Mouse (Mus musculus) urinary bladder, postnatal 10 days (tissue): ENCODE results near the gene Zbtb16.

Source experiments
- DNase-seq: peaks from one replicate; pipeline ENCODE4 v3.0.0; 2022; ENCODE audit warnings: low spot score

The Zbtb16 gene

DNA sequence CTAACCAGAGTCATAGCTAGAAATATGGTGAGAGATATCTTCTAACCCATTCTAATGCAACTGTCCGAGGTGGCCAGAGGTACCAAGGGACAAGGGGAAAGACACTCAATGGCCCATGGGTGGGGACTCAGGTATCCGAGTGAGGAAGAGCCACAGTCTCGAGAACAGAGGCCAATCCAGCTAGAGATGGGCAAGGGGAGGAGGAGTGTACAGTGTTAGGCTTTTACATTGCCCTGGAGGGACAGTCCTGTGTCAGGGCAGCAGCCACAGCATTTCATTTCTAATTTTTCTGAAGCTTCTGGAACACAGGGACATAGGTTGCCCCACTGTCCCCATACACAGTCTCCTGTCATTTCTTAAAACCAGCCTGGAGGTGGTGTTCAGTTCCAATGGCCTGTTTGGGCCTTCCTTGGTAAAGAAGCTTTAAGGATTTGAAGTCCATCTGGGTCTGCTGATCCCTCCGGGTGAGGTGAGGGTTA, 190.3 kb downstream of the Zbtb16 start:
- no peak for DNase-seq

DNA sequence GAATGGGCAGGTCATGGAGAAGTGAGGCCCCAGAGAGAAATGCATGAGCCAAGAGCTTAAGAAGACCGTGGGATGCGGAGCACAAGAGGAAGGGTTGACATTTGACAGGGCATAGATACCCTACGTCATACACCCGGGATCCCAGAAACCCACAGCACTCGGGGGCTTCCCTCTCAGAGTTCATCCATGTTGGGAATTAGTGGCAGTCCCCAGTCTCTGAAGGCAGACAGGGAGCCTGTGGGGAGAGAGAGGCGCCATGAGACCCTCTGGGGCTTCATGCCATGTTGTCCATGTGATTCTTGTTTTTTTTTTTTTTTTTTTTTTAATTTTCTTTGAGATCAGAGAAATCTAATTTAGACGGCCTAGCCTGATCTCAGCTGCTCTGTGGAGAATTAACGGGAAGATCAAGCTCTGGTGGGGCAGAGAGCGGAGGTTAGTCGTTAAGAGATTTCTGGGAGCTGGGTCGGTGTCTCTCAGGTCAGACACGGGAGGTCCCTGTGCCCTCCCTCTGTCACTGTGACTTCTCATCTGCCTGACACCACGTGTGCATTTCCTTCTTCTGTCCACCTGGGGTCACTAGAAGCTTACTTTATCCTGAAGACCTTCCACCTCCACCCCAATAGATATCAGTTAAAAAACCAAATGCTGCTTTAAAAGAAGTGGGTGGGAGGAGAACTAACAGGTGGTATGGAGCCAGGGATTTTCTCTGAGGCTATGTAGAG, 190.9 kb downstream of the Zbtb16 start:
- DNase-seq: no peak

DNA sequence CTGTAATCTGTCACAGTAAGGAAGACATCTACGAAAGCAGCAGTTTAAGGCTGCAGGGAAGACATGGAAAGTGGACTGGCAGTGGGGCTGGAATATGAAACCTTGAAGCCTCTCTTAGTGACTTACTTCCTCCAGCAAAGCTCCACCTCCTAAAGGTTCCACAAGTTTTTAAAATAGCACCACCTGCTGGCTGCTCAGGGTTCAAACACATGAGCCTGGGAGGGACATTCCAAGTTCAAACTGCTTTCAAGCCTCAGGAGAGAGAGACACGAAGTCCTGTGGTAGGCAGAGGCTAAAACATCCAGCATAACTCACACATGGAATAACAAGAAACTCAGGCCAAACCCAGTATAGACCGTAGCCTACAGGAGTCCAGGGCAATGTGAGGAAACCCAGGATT, 191.6 kb downstream of the Zbtb16 start:
- DNase-seq: no peak

DNA sequence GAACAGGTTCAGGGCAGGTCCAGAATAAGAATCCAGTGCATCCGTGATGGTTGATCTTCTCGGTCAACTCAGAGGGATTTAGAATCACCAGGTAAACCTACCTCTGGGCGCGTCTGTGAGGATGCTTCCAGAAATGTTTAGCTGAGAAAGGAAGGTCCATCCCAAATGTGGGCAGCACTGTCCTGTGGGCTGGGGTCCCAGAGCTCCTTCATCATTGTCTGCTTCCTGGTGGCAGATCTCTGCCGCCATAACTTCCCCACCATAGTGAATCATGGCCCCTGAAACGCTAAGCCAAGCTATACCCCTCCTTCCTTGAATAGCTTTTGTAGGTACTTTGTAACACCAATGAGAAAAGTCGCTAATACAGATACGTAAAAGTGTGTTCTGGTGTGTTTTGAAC, 194.4 kb downstream of the Zbtb16 start:
- no peak for DNase-seq

DNA sequence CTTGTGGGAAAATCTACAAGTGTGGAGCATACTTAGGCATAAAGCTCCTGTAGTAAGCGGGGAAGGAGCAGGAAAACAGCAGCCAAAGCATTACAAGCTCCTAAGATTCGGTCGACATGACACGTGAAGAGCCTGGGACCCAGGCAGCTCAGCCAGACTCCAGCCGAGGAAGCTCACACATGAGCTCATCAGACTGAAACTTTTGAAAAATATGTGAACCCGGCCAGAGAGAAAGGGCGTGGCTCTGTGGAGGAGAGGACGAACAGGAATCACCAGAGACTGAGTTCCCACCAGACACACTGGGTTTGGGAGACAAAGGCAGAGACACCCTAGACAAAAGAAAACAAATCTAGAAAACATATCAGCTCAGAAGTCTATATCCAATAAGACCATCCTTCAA, 195.1 kb downstream of the Zbtb16 start:
- no peak for DNase-seq

DNA sequence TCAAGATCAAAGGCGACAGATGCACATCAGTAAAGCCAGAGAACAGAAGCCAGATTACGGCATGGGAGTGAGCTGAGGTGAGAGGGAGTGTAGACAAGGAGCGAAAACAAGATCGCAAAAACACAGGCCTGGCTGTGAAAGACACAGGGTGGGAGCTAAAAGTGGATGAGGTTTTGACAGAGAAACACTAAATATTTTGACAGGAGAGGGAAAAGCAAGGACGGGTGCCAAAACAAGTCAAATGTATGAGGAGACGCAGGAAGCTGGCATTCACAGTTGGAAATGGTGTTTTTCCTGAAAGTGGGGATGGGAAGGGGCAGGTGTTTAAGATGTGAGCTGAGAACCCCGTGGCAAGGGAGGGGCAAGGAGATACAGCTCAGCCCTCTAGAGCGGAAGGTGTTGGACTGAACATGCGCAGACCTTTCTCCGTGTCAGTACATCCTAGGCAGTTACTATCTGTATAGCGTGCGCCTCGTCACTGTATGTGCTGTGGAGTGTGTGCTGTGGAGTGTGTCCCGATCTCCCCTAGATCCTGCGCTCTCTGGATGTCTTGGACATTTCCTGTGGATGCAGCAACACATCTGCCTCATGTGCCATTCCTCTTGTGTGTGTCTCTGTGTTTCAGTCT, 197.7 kb downstream of the Zbtb16 start:
- no peak for DNase-seq

DNA sequence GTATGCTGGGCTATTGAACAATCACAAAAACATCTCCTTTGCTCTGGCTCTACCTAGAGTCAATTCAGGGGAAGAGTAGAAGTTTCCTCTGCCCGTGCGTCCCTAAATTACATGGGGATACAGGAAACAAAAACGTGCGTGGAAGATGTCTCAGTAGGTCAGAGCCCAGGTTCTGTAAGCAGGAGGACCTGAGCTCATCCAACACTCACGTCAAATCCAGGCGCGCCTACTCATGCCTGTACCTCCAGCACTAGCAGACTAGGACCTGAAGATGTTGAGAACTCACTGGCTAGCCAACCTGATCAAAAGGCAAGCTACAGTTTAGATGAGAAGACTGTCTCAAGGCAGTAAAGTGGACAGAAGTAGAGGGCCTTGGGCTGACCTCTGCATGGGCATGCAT, 198.9 kb downstream of the Zbtb16 start:
- DNase-seq: no peak

DNA sequence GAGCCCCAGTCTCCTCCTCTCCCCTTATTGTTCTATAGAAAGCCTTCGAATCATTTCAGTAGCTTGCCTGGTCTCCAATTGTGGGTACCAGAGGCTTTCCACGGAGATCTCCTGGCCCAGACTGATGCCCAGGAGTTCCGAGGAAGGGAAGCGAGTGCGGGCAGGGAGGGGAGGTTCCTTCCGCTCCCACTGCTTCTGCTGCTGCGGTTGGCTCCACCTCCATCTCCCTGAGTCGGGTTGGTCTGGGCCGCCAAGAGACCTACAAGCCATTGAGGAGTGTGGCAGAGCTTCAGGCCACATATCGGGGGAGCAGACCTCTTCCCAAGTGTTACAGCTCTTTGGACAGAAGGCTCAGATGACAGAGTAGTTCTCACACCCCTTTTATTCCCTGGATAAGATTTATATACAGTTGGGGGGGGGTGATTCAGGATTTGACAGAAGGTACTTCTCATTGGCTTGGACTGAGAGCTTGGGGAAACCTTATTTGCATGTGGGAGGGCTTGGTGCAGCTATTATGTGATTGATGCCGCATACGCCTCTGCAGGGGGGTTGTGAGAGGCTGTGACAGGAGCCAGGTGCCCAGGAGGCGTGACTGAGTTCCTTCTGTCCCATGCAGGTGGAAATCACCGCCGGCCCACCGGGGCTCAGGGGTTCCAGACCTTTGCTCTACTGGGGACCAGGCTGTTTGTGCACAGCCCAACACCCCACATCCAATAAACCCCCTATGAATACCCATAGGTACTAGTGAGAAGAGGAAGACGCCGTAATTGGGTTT, 200.3 kb downstream of the Zbtb16 start:
- no peak for DNase-seq

DNA sequence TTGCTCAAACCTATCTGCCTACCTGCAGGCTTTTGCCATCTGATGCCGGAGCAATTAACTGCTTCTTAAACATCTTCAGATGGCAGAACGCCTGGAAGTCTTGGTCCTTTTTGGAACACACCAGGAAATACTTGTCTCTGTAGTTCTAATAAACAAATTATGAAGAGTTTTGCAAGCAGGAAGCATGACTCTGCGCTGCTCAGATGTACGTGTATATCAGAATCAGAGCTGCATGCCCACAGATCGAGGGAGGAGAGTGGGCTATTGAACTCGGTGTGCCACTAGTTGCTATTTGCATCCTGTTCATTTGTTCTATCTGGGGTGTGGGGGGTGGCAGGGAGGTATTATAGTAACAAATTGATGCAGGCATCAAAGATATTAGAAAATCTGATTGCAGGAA, 202.9 kb downstream of the Zbtb16 start:
- no peak for DNase-seq

DNA sequence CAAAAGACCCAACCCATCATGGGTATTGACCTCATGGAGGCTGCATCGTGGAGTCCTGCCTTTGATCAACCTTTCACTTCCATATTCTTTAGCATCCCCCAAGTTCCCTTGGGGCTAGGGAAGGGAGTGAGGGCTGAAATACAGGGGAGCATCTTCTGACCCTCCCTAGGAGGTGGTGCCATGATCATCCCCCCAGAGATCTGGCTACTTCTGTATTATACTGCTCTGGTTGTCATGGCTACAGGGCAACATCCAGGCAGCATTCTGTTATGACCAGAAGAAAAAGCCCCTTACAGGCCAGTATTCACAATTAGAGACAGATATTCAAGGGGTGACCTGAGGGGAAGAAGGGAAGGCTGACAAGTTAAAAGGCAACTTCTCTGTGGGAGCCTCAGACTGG, 216.8 kb downstream of the Zbtb16 start:
- DNase-seq: no peak

DNA sequence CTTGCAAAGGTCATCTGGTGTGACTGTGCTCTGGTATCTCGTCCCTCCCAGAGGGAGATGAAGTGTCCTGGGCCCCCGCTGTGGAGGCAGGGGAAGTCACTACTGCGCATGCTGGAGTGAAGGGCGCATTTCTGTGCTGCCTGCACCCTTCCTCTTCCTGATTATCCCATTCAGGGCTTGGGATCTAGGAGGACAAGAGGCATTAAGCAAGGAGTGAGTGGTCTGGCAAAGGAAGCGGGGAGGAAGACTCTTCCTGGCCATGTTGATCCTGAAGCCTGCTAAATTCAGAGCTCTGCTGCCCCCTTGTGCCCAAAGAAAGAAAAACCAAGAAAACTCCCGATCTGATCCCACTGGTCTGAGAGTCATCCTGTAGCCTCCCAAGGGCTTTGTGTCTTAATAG, 217.4 kb downstream of the Zbtb16 start:
- DNase-seq: no peak

DNA sequence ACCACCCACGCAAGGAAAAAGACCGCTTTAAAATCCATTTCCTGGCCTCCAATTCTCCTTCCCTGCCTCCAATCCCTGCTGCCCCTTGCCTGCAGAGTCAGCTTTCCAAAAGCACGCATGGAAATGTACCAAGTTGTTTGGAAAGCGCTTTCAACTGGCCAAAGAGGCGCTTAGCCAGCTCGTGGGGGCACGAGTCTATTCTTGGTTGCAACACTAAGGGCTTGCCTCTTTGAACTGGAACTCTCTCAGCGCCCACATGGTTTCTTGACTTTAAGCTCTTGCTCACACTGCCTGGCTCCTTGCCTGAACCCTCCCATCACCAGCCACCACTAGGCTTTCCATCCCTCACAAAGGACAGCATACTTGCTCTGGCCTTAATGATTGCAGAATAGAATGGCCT, 217.9 kb downstream of the Zbtb16 start:
- DNase-seq: no peak

DNA sequence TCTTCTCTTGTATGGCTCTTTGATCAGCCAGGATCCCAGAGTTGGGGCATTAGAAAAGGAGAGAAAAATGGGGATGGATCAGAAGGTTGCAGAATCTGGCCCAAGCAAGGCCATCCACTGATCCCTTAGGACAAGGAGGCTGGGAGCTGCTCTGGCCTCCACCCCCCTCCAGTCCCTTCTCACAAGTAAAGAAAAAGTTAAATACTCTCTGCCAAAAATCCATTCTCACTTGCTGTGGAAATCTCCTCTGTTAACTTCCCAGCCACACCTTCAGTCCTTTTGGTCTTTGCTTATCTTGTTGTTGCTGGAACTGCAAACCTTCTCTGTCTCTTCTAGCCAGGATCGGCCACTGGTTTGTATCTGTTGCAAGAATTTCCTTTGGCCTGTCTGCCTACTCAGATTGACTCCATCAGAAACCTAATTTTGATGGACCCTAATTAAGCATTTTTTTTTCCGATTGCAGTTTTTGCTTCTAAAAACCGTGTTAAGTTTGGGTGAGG, 218.5 kb downstream of the Zbtb16 start:
- no peak for DNase-seq

DNA sequence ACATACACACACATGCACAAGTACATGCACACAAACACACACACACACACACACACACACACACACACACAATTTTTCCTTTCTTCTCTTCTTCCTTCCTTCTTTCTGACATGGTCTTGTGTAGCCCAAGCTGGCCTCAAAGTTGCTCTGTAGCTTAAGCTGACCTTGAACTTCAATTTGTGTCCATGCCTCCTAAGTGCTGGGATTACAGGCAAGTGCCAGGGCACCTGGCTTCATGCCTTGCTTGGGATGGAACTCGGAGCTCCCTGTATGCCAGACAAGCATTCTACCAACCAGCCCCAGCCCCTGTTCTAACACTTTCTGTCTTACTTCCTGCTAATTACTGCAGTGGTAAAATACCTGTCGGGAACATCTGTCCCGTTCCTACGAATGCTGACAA, 222.8 kb downstream of the Zbtb16 start:
- no peak for DNase-seq

DNA sequence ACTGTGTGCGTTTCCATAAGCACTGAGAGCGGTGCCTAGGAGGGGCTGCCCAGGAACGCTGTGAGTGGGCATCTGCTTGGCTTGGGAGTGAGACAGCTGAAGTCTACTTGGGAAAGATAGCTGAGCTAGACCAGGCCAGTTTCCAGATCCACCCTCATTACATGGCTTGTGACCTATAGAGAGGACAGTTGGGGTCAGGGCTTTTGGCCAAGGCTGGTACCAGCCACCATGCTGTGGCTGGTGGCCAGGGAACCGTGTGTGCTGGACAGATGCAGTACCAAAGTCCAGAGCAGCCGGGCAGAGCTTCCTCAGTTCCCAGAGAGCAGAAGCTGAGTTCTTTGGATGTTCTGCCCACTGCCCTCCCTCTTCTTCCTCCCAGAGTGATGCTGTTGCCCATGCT, 223.5 kb downstream of the Zbtb16 start:
- DNase-seq: no peak

DNA sequence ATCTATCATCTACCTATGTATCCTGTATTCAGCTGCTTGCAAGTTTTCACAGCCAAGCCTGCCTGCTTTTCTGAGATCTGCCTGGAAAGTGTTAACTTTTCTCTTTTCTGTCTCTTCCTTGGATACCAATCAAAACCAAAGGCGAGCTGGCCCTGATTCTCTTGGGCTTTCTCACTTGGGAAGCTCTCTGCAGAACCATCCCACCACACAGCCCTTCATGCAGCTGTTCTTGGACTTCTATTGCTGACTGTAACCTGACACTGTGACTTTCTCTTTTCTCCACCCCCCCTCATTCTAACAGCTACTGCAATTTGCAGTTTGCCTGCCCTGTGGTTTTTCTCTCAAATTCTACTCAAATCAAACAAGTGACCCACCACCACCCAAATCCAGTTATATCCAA, 225.0 kb downstream of the Zbtb16 start:
- no peak for DNase-seq

DNA sequence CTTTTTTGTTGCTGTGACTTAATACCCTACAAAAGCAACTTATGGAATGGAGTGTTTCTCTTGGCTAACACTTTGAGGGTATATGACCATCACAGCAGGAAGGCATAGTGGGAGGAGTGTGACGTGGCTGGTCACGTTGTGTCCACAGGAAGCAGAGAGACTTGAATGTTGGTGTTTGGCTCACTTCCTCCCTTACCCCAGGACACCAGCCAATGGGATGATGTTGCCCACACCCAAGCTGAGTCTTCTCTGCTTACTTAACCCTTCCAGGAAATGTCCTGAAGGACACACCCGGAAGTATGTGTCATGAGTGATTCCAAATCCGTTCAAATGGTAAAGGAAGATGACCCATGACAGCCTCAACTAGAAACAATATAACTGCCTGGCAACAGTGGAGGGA, 226.3 kb downstream of the Zbtb16 start:
- no peak for DNase-seq

DNA sequence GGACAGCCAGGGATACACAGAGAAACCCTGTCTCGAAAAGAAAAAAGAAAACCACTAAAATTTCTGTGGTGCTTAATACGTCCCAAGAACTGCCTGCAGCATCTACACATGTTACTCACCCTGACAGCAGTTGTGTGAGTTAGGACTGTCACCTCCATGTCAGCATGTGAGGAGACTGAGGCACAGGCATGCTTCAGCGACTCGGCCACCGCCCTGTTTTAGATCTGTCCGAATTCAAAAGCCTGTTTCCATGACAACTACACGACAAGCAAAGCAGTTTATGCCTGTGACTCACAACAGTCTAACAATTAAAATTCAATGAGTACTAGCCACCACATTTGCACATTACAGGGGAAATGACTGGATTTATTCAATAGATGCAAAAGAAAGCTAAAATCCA, 228.6 kb downstream of the Zbtb16 start:
- no peak for DNase-seq

DNA sequence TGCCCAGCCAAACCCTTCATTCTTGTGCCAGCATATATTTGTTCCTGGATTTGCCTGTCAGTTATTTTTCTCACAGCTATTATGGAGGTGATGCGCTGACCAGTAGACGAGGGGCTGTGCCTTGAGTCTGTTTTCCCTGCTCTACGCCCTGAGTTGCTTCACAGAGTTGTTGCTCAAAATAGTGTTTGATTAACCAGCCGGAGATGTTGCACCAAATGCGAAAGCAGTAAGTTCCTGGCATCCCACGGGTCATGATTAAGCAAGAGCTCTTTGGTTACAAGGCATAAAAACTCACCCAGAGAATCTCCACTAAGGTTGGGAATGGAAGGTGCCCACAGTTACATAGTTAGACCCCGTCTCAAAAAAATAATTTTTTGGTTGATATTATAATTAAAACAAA, 229.9 kb downstream of the Zbtb16 start:
- no peak for DNase-seq

DNA sequence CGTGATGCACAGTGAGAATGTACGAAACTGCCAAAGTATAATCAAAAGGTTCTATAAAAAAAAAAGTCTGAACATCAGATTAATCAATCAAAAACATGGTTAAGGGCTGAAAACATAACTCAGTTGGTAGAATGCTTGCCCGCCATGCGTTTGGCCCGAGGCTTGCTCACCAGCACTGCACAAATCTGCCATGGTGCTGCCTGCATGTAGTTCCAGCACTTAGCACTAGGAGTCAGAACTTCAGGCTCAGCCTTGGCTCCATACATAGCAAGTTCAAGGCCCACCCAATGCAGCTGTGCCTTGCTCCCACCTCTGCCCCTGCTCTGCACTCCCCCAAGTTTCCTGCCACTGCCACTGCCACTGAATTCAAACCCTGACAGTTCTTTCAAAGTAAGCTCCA, 230.3 kb downstream of the Zbtb16 start:
- DNase-seq: no peak

DNA sequence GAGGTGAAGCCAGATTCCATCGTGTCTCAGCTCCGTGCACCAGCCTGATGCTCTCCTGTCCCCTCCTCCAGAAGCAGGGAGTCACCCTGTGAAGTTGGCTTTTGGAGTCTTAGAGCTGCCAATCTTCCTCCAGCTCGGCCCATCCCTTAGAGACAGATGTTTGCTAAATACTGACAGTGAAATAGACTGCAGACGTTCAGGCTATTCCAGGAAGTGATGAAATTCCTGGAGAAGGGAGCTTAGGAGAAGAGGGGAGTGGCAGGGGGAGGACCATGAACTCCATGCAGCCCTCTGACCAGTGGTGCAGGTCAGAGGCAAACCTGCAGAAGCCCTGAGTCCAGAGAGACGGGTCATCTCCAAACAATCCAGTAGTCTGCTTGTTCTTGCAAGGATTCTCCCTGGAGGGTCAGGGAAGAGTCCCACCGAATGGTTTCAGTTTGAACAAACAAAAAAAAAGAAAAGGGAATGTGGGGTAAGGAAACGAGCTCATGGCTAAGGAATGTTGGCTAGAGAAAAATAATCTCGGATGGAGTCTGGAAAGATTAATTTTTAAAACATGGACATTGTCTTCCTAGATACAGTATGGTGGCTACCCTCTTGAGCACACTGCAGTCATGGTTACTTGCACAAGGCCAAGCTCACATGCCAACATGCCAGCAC, 231.0 kb downstream of the Zbtb16 start, which contains the start of gene Nnmt:
TSS of gene Nnmt (minus strand) at position 215 of the 660 bp plus-strand sequence.
- DNase-seq: no peak
